Mouse (Mus musculus): Measurements from ENCODE around the gene Axin1. TPM values are rescaled to one million over a fixed set of nuclear protein-coding genes. Genes with fewer than 3 reads are reported as not detected.
"Not testable (repeated sequence)": the region's sequence is repeated elsewhere in the genome, so short reads cannot be mapped to it uniquely, and the experiment has no call there.

Gene Axin1
- polyA plus RNA-seq, 1 experiment from 2014 or later, result 7.1 TPM

GRCm38 (mm10) chr17:26162736-26163135 is 24.2 kb downstream of the Axin1 start:
- Histone ChIP-seq H3K27me3 (replicated peaks; ENCODE audit: control insufficient read depth, insufficient read depth, low read length) (no peaks in the 10 kb centered on the region), H3K4me1 (ENCODE audit: control insufficient read depth, insufficient read depth, low read depth, low read length) (no peaks in the 10 kb centered on the region), H3K9me3 (ENCODE audit: control insufficient read depth, low read length) (no peaks in the 10 kb centered on the region), H3K9ac (ENCODE audit: low read depth, low read length) (no peak overlapping the region), H3K4me2 (ENCODE audit: low read length) (no peak overlapping the region), H3K36me3 (ENCODE audit: control insufficient read depth, insufficient read depth, low read length) (no peaks in the 10 kb centered on the region), H3K4me3 (ENCODE audit: low read length) (no peak overlapping the region), H3K27ac (ENCODE audit: low read depth, low read length) (no peak overlapping the region)
- 100% methylated on average over 1 of the region's 1 CpGs for WGBS
- no peak for ATAC-seq

DNA sequence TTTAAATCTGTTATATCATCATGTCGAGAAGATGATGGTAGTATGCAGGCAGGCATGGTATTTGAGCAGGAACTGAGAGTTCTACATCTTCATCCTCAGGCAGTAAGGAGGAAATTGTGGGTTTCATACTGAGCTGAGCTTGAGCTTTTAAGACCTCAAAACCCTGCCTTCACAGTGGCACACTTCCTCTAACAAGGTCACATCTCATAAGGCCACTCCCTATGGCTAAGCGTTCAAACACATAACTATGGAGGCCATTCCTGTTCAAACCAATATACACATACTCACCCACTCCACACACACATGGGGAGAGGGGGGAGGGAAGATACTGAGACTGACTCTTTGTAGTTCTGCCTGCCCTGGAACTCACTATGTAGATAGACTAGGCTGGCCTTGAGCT is 29.6 kb downstream of the Axin1 start:
- ATAC-seq, result no peak
- Histone ChIP-seq H3K4me2 (ENCODE audit: low read length) (no peak overlapping the region), H3K4me1 (ENCODE audit: control insufficient read depth, insufficient read depth, low read depth, low read length) (no peaks in the 10 kb centered on the region), H3K9me3 (ENCODE audit: control insufficient read depth, low read length) (no peaks in the 10 kb centered on the region), H3K9ac (ENCODE audit: low read depth, low read length) (no peak overlapping the region), H3K27ac (ENCODE audit: low read depth, low read length) (no peak overlapping the region), H3K36me3 (ENCODE audit: control insufficient read depth, insufficient read depth, low read length) (no peaks in the 10 kb centered on the region), H3K27me3 (replicated peaks; ENCODE audit: control insufficient read depth, insufficient read depth, low read length) (no peaks in the 10 kb centered on the region), H3K4me3 (ENCODE audit: low read length) (no peak overlapping the region)
- WGBS, result 95% methylated on average over 2 of the region's 2 CpGs

GRCm38 (mm10) chr17:26175248-26175647 is 36.8 kb downstream of the Axin1 start:
- H3K27me3 ChIP-seq (replicated peaks; ENCODE audit: control insufficient read depth, insufficient read depth, low read length); H3K9me3 ChIP-seq (ENCODE audit: control insufficient read depth, low read length); H3K4me3 ChIP-seq (ENCODE audit: low read length); H3K4me2 ChIP-seq (ENCODE audit: low read length); H3K9ac ChIP-seq (ENCODE audit: low read depth, low read length); H3K4me1 ChIP-seq (ENCODE audit: control insufficient read depth, insufficient read depth, low read depth, low read length); H3K36me3 ChIP-seq (ENCODE audit: control insufficient read depth, insufficient read depth, low read length); H3K27ac ChIP-seq (ENCODE audit: low read depth, low read length); ATAC-seq: not testable (repeated sequence)
- WGBS, result 92% methylated on average over 2 of the region's 2 CpGs

- no peaks in the 10 kb centered on the region for H3K9me3 ChIP-seq (ENCODE audit: control insufficient read depth, low read length)
- H3K9ac ChIP-seq (ENCODE audit: low read depth, low read length), result no peak overlapping the region
- H3K4me2 ChIP-seq (ENCODE audit: low read length), result no peak overlapping the region
- H3K36me3 ChIP-seq (ENCODE audit: control insufficient read depth, insufficient read depth, low read length), result peaks cover 10% of the 10 kb centered on the region
- no peak overlapping the region for H3K27ac ChIP-seq (ENCODE audit: low read depth, low read length)
- H3K4me3 ChIP-seq (ENCODE audit: low read length), result no peak overlapping the region
- H3K4me1 ChIP-seq (ENCODE audit: control insufficient read depth, insufficient read depth, low read depth, low read length), result no peaks in the 10 kb centered on the region
- ATAC-seq, result no peak
- no peaks in the 10 kb centered on the region for H3K27me3 ChIP-seq (replicated peaks; ENCODE audit: control insufficient read depth, insufficient read depth, low read length)
Measured at GRCm38 (mm10) chr17:26178611-26179010, 40.1 kb downstream of the Axin1 start.

DNA sequence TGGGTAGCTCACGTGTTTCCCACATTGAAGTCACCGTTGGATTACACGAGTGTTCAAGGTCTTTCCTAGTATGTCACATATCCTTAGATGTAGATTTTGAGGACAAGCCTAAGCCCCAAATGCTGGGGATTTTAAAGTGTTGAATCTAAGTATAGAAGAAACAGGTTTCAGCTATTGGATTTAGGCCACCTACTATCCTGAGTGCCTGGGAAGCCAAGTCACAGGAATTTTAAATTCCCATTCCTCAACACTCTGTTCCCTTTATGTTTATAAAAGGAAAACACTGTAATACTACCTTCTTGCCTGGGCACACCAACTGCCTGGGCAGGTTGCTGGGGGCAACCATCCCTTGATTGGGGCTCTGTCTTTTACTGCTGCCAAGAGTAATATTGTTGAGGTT is 42.7 kb downstream of the Axin1 start:
- WGBS, result 96% methylated on average over 3 of the region's 3 CpGs
- no peaks in the 10 kb centered on the region for H3K9me3 ChIP-seq (ENCODE audit: control insufficient read depth, low read length)
- H3K4me2 ChIP-seq (ENCODE audit: low read length), result no peak overlapping the region
- H3K9ac ChIP-seq (ENCODE audit: low read depth, low read length), result no peak overlapping the region
- H3K27me3 ChIP-seq (replicated peaks; ENCODE audit: control insufficient read depth, insufficient read depth, low read length), result no peaks in the 10 kb centered on the region
- no peak for ATAC-seq
- no peaks in the 10 kb centered on the region for H3K4me1 ChIP-seq (ENCODE audit: control insufficient read depth, insufficient read depth, low read depth, low read length)
- peaks cover 14% of the 10 kb centered on the region for H3K36me3 ChIP-seq (ENCODE audit: control insufficient read depth, insufficient read depth, low read length)
- H3K4me3 ChIP-seq (ENCODE audit: low read length), result no peak overlapping the region
- no peak overlapping the region for H3K27ac ChIP-seq (ENCODE audit: low read depth, low read length)

- no peak for ATAC-seq
- Histone ChIP-seq H3K4me2 (ENCODE audit: low read length) (no peak overlapping the region), H3K27ac (ENCODE audit: low read depth, low read length) (no peak overlapping the region), H3K9me3 (ENCODE audit: control insufficient read depth, low read length) (no peaks in the 10 kb centered on the region), H3K9ac (ENCODE audit: low read depth, low read length) (no peak overlapping the region), H3K27me3 (replicated peaks; ENCODE audit: control insufficient read depth, insufficient read depth, low read length) (no peaks in the 10 kb centered on the region), H3K4me1 (ENCODE audit: control insufficient read depth, insufficient read depth, low read depth, low read length) (no peaks in the 10 kb centered on the region), H3K36me3 (ENCODE audit: control insufficient read depth, insufficient read depth, low read length) (peaks cover 55% of the 10 kb centered on the region), H3K4me3 (ENCODE audit: low read length) (no peak overlapping the region)
- WGBS, result 97% methylated on average over 5 of the region's 5 CpGs
Measured at GRCm38 (mm10) chr17:26187592-26187991, 49.1 kb downstream of the Axin1 start.

GRCm38 (mm10) chr17:26188091-26188805 is 49.8 kb downstream of the Axin1 start:
- Histone ChIP-seq H3K9ac (ENCODE audit: low read depth, low read length) (no peak overlapping the region), H3K27me3 (replicated peaks; ENCODE audit: control insufficient read depth, insufficient read depth, low read length) (no peaks in the 10 kb centered on the region), H3K36me3 (ENCODE audit: control insufficient read depth, insufficient read depth, low read length) (peaks cover 58% of the 10 kb centered on the region), H3K9me3 (ENCODE audit: control insufficient read depth, low read length) (no peaks in the 10 kb centered on the region), H3K4me1 (ENCODE audit: control insufficient read depth, insufficient read depth, low read depth, low read length) (no peaks in the 10 kb centered on the region), H3K4me3 (ENCODE audit: low read length) (no peak overlapping the region), H3K4me2 (ENCODE audit: low read length) (no peak overlapping the region), H3K27ac (ENCODE audit: low read depth, low read length) (no peak overlapping the region)
- no peak for ATAC-seq
- WGBS, result 90% methylated on average over 11 of the region's 11 CpGs

DNA sequence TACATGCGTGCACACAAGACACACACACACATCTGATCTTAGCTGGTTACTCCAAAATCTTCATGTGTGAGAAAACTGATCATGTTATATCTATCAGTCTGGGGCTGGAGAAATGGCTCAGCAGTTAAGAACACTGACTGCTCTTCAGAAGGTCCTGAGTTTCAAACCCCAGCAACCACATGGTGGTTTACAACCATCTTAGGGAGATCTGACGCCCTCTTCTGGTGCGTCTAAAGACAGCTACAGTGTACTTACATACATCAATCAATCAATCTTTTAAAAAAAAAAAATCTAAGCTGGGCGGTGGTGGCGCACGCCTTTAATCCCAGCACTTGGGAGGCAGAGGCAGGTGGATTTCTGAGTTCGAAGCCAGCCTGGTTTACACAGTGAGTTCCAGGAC is 53.0 kb downstream of the Axin1 start:
- H3K27ac ChIP-seq (ENCODE audit: low read depth, low read length); H3K4me2 ChIP-seq (ENCODE audit: low read length); H3K4me3 ChIP-seq (ENCODE audit: low read length); H3K4me1 ChIP-seq (ENCODE audit: control insufficient read depth, insufficient read depth, low read depth, low read length); H3K9ac ChIP-seq (ENCODE audit: low read depth, low read length); H3K9me3 ChIP-seq (ENCODE audit: control insufficient read depth, low read length); H3K27me3 ChIP-seq (replicated peaks; ENCODE audit: control insufficient read depth, insufficient read depth, low read length); ATAC-seq: not testable (repeated sequence)
- WGBS, result 95% methylated on average over 7 of the region's 7 CpGs
- peaks cover 59% of the 10 kb centered on the region for H3K36me3 ChIP-seq (ENCODE audit: control insufficient read depth, insufficient read depth, low read length)

- Histone ChIP-seq H3K27ac (ENCODE audit: low read depth, low read length) (no peak overlapping the region), H3K9me3 (ENCODE audit: control insufficient read depth, low read length) (no peaks in the 10 kb centered on the region), H3K27me3 (replicated peaks; ENCODE audit: control insufficient read depth, insufficient read depth, low read length) (no peaks in the 10 kb centered on the region), H3K4me3 (ENCODE audit: low read length) (no peak overlapping the region), H3K9ac (ENCODE audit: low read depth, low read length) (no peak overlapping the region), H3K36me3 (ENCODE audit: control insufficient read depth, insufficient read depth, low read length) (peaks cover 57% of the 10 kb centered on the region), H3K4me1 (ENCODE audit: control insufficient read depth, insufficient read depth, low read depth, low read length) (no peaks in the 10 kb centered on the region), H3K4me2 (ENCODE audit: low read length) (no peak overlapping the region)
- 98% methylated on average over 15 of the region's 15 CpGs for whole genome bisulfite sequencing
- no peak for ATAC-seq
Measured at GRCm38 (mm10) chr17:26192481-26193190, 54.1 kb downstream of the Axin1 start.

All from hindbrain, embryonic 16.5 days (tissue).